Mouse (Mus musculus) spleen, adult 12 weeks (tissue): ENCODE results near the gene Gak.
A peak's percentile ranks its signal among the peaks of the same experiment; 100 is the strongest.
"Not testable (repeated sequence)": the region's sequence is repeated elsewhere in the genome, so short reads cannot be mapped to it uniquely, and the experiment has no call there.

Source experiments
- DNase-seq: peaks from one replicate; pipeline ENCODE4 v3.0.0; 2022; ENCODE audit warnings: low spot score

The Gak gene

DNA sequence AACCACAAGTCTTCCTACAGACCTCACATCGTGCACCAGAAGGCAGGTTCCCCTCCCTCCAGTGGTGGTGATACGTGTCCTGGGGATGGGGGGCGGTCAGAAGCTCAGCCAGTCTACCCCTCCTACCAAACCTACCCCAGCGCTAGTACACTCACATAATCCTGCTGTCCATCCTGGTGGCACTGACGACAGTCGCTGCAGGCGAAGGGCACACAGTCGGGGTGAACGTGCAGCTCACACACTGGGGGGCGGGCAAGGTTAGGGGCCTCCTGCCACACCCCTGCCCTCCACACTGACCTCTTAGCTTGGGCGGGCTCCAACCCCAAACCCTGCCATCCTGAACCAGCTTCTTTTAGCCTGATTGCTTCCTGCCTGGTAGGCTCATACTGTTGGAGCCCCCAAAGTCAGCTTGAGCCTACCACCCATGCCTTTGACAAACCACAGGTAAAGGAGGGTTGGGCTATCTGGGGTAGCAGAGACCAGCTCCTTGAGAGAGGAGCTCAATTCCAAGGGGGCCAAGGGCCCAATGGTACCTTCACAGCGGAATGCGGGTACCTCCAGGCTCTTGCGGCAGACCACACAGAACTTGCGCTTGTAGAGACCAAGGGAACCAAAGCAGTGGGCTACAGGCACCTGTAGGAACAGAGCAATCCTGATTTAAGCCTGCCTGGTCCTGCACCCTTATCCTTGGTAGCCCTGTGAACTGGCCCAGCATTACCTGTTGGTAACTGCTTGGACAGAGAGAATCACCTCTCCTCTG is 26.5 kb upstream of the Gak start:
- DNase-seq: no peak

GRCm38 (mm10) chr5:108655381-108655780 is 25.8 kb upstream of the Gak start:
- DNase-seq: no peak

DNA sequence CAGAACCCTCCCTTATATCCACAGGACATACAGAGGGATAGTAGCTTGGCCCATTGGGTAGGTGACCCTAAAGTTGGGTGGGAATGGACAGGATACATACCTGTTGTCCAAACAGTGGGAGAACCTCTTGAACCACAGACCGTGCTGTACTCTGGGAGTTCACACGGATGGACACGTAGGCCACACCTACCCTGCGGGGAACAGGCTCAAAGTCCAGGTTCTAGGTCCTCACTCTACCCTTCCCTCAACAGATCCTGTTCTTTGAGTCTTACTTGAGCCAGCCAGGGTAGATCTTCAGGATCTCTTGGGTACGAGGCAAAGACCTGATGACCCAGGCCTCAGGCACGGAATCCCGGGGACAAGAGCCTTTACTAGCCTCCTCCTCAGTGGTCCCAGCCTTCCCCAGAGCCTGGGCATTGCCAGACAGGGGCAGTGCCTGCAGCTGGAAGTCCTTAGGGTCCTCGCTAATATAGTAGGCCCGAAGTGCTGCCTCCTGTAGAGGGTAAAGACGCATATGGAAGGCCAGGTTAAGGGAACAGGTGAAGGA is 25.0 kb upstream of the Gak start:
- no peak for DNase-seq

- DNase-seq: no peak
Observed at GRCm38 (mm10) chr5:108653341-108653740, 23.8 kb upstream of the Gak start.

DNA sequence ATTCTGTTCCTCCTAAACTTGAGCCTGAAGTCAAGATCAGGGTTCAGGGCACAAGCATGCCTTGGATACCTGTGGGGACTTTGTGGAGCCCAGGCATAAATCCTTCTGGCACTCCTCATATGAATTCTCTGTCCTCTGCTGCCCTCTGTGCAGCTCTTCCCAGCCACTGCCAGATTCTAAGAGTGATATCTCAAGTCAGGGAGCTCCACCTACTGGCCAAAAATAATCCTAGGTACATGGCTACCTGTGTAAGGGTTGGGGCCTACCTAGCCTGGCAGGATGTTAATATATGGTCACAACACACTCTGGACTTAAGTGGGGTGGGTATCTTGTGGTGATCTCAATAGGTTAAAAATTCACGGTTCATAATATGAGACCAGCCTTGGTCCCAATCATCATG is 22.3 kb upstream of the Gak start:
- DNase-seq: peak; percentile 21

GRCm38 (mm10) chr5:108651136-108651720 is 21.7 kb upstream of the Gak start:
- no peak for DNase-seq

GRCm38 (mm10) chr5:108650341-108650740 is 20.8 kb upstream of the Gak start:
- DNase-seq: no peak

DNA sequence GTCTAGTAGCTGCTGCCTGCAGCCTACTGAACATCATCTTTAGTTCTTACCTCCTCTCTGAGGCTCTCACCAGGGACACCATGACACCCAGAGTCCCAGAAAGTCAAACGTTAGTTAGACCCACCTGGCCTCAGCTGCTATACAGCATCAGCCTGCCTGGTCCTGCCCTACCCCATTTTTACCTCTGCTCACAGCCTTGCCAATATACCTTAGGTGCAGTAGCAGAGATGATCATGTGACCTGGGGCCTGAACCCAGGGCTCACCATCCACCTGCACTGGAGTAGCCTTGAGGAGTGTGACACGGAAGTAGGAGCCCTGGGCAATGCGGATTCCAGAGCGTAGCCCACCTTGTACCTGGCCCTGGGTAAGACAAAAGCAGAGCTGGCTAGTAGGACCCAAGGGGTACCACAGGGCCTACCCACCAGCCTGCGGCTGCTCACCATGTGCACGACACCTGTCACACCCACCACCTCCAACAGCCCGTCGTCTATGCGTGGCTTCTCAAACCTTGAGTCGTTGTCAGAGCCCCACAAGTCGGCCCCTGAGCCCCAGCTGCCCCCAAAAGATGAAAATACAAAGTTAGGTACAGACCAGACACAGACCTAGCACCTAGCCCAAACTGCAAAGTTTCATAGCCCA is 19.5 kb upstream of the Gak start:
- no peak for DNase-seq

DNA sequence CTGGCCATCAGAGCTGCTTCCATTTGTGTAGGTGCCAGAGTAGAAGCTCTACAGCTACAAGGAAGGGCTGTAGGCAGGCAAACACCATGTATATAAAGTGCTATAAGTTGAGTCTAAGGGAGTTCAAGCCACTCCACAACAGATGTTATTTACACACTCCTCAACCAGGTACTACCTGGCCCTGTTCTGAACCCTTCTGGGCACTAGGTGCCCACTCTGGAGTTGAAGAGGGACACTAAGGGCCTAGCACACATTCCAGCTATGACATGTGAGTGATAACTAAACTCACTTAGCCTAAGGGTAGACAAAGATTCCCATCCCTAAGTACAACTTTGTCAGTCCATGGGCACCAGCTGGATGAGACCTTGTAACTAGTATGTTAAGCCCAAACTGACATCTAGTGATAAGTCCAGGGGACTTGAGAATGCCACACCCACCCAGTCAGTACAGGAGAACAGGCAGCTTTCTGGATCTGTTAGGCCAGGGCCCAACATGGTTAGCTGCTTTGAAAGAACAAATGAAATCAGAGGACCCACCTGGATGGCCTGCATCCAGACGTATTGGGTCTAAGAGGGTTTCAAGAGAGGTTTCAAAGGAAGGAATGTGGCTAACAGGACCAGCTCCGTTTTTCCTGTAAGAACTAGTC is 18.4 kb upstream of the Gak start:
- DNase-seq: no peak

GRCm38 (mm10) chr5:108647311-108647710 is 17.8 kb upstream of the Gak start:
- no peak for DNase-seq

DNA sequence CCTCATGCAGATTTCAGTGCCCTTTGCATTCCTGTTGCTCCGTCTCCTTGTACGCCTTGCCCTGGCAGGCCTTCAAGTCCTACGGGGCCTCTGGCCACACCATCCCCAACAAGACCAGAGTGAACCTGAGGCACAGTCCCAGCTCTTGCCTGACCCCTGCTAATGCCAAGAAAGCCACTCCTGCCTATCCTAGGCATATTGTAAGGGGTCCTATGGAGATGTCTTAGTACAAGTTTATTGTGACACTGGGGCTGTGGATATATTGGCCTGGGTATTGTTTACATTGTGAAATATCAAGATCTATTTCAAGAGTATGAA is 16.7 kb upstream of the Gak start:
- DNase-seq: no peak

- DNase-seq: no peak
Observed at GRCm38 (mm10) chr5:108645651-108646342, 16.2 kb upstream of the Gak start.

DNA sequence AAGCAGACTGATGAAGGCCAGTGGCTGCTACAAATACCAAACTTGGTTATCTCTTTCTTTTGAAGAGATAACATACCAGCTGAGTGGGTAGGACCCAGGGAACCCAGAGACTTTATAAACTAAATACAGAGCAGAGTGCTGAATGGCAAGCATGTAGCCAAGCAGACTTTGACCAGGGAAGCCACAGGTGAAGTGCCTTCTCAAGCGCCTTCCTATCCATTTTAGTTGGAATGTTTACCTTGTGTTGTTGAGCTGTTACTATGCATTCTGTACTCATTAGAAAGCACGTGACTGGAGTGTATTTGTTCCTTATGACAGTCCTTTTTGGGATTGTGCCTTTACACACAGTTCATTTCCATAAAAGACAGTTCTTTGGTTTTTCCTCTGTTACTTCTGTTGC is 14.1 kb upstream of the Gak start:
- DNase-seq: no peak

DNA sequence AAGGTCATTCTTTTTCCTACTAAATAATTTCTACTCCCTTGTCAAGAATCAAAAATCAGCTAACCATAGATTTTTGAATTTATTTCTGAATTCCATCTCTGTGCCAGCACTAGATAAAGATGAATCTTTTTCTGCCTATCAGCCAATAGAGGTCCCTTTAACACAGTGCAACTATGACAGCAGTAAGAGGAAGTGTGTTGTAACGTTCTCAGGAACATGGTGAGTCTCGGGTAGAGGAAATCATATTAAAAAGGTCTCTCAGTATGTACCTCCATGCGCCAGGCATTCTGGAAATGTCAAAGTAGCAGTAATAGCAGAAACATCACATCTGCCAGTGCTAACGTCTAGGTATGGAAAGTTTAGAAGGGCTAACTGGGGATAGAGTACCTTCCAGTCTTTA is 6.6 kb upstream of the Gak start:
- DNase-seq: no peak

DNA sequence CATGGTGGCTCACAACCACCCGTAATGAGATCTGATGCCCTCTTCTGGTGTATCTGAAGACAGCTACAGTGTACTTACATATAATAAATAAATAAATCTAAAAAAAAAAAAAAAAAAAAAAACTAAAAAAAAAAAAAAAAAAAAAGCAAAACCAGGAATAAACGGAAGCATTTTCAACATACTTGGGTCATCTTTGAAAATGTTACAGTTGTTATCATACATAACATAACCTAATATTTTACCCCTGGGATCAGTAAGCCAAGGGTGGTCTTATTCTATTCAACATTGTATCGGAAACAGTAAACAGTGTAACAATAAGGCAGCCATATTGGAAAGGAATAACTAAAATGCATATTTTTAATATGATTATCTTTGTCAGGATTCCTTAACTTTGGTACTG is 4.5 kb upstream of the Gak start:
- DNase-seq: not testable (repeated sequence)

DNA sequence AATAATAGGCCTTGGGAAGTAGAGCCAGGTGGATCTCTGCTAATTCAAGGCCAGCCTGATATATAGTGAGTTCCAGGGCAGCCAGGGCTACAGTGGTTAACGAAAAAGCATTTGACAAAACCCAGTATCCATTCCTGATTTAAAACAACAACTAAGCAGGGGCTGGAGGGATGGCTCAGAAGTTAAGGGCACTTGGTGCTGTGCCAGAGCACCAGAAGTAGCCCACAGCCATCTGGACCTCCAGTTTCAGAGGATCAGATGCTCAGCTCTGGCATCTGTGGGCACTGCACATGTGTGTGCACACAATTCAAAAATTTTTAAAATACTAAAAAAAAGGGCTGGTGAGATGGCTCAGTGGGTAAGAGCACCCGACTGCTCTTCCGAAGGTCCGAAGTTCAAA is 4.1 kb upstream of the Gak start:
- no peak for DNase-seq

- DNase-seq: peak; percentile 14
Observed at GRCm38 (mm10) chr5:108628891-108629633, 493 bp downstream of the Gak start.

DNA sequence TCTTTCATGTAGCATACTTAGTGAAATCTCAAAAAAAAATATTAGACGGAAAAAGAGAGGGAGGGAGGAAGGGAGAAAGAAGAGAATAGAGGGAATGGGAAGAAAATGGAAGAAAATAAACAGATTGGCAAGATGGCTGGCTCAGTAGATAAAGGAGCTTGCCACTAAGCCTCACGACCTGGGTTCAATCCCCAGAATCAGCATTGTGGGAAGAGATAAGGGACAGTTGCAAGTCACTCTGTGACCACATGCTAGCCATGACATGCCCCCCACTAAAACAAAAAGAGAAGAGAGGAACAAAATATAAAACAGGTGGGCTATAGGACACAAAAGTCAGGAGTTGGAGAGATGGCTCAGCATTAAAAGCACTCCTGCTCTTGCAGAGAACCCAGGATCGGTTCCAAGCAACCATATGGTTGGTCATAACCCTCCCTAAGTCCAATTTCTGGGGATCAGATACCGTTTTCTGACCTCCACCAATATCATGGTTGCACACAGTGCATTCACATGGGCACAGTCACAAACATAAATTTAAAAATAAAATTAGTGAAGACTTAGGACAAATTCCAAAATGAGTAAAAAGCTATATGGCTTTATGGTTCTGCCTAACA is 3.4 kb downstream of the Gak start:
- DNase-seq: no peak

DNA sequence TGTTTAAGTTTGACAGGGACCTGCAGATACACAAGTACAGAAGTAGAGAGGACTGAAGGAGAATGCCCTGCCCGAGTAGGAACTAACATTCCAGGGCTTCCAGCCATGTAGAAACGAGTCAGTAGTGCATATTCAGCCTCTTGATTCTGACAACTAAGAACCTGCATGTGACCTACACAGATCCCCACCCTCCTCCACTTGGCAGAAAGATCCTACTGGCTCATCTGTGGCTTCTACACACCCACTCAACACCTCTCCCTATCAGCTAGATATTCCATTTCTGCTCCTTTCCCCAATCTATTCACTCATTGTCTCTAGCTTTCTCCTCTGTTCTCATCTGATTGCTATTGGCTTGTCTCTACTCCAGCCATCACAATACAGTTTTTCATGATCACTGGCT is 7.7 kb downstream of the Gak start:
- DNase-seq: no peak

GRCm38 (mm10) chr5:108610426-108610825 is 19.1 kb downstream of the Gak start:
- DNase-seq: no peak

DNA sequence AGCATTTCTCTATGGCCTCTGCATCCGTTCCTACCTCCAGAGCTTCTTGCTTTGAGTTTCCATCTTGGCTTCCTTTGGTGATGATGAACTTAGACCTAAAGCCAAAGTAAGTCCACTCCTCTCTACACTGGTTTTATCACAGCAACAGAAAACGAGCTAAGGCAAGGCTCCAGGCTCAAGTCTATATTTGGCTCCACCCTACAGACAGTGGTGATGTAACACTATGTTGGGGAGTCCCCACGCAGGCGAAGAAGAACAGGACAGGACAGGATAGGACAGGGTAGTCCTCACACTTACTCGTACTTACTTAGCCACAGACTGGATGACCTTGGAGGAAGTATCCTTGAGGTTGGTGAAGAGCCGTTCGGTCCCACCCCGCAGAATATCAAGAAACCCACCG is 27.0 kb downstream of the Gak start:
- no peak for DNase-seq
